Mouse (Mus musculus) mouse embryonic stem cell (cell line): ENCODE data around the gene Gm28551.
"Not testable (repeated sequence)": the region's sequence is repeated elsewhere in the genome, so short reads cannot be mapped to it uniquely, and the experiment has no call there.

ENCODE experiments used
- in situ Hi-C, 2 experiments: fragments of 300-500 bp; cut with MboI; formaldehyde crosslinking; loops; 1 replicate in 1 of 2; 3 replicates in 1 of 2; pipeline ENCODE4 v1.14.3; 2019 to 2020; ENCODE audit warnings: low sequenced_read_pairs in 2 of 2, low pct_unique_long_range_greater_than_20kb in 1 of 2, mixed read lengths in 1 of 2; ENCODE audit not compliant: unreplicated experiment in 1 of 2

The Gm28551 gene

DNA sequence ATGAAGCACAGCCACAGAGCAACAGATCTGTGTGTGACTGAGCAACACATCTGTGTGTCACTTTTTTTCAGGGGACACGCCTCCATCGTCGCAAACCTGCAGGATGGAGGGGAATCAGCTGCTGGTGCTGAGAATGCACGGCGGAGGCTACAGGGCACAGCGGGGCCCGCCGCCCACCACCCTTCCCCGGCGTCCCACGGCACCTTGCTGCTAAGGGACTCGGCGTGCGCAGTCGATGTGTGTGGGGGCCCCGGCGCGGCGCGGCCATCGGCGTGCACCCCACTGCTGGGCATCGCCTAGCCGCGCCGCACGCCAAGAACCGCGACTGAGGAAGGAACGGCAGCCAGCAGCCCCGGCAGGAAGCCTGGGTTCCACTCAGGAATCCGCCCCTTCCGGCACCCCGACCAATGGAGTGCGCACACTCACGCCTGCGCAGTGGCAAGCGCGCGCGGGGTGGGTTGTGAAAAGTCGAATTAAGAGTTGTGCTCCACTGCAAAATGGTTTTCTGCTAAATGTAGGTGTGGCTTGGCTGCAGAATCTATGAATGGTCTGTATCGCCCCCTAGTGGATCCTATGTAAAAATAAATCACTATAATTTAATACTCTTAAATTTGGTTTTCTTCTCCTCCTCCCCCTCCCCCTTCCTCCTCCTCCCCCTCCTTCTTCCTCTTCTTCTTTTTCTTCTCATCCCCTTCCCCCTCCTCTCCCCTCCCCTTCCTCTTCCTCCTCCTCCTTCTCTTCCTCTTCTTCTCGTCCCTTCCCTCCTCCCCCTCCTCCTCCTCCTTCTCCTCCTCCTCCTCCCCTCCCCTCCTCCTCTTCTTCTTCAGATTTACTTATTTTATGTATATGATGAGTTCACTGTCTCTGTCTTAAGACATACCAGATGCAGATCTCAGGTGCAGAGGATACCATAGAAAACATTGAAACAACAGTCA is at the start of gene Gm28551, which contains the start of the genes Asdurf and Asnsd1:
Gene Gm28551, minus strand, starts transcription at position 341 of the 935 bp plus-strand sequence.
Gene Asdurf, minus strand, starts transcription at position 293 of the 935 bp plus-strand sequence.
Gene Asnsd1, minus strand, starts transcription at position 426 of the 935 bp plus-strand sequence.
- in situ Hi-C loops = loop anchor here in 1 of 2 experiments (25.0 kb wide), 1 partner anchor 290 kb away; the partner anchor contains the start of gene Mstn

DNA sequence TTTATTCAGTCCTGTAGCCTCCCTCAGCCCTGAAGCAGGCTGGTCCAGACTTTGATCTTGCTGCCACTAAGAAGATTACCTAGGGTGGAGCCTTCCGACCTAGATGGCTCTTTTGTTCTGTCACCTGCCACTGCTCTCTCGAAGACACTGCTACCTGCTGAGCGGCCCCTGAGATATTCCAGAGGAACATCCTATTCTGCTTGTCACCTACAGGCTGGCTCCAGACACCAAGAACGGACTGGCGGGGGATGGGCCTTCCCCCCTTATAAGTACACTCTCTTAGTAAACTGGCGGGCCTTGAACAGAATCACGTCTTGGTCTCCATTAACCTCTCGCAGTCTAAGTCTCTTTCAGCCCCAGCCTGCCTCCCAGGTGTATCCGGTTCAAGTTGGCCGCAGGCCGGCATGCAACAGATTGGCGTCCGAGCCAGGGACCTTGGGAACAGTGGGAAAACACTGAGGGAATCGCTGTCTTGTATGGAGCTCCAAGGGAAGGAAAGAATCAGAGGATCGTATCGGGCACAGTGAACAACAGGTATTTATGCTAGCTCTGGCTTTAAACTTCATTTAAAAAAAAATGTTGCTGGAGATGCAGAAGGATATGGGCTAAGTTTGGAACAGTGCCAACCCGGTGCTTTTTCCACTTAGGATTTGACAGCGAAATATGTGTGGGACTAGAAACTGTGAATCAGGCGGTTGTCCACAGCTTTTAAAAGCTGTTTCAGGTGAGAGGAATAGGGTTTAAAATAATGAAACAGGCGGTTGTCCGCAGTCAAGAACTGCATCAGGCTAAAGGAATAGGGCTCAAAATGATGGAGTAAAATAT is 41.7 kb upstream of the Gm28551 start:
- in situ Hi-C loops = not testable (repeated sequence)

- in situ Hi-C loops = no loop called here
These were observed 36.3 kb upstream of the Gm28551 start for GRCm38 (mm10) chr1:53388762-53389161.

DNA sequence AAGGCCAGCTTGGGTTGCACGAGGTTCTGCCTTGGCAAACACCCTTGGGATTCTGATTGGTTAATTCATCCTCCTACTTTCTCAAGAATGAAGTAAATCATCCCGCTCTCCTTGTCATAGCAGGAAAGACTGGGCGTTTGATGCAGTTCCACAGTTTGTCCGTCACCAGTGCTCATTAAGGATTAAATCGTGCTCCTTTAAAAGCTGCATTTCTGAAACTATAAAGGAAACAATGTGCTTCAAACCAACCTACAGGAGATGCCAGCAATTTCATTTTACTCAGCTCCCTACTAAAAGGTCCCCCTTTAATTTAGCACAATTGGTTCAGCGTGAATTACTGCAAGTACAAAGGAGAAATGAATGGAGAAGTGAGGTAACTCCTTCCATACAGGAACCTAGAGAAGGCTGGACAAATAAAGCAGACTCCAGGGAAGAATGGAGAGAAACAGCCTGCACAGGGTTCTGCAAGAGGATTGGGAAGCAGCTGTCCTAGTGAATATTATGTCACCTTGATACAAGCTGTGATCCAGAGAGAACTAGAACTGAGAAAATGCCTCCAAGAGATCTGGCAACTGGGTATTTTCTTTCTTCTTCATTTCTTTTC is 31.7 kb upstream of the Gm28551 start:
- in situ Hi-C loops = no loop called here

- in situ Hi-C loops = no loop called here
These were observed 25.3 kb upstream of the Gm28551 start for GRCm38 (mm10) chr1:53377731-53378130.

GRCm38 (mm10) chr1:53375965-53376364 is 23.5 kb upstream of the Gm28551 start:
- in situ Hi-C loops = not testable (repeated sequence)

DNA sequence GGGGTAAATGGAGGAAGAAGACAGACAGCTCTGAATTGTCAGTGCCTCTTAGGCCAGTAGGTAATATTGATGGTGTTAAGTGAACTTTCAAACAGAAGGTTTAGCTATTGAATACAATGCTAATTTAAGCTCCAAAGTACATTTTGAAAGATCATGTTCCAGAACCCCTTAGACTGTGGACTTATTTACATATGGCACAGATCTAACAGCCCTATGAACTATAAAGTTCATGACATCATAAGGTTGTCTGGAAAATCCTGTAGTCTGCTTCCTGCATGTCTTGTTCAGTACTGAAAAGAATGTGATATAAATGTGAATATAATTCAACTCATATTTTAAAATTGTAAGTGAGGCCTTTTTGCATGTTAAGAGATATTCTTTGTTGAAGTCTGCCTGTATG is 6.5 kb upstream of the Gm28551 start:
- in situ Hi-C loops = loop anchor here in 1 of 2 experiments (25.0 kb wide), 1 partner anchor 297 kb away; the partner anchor contains the start of gene Mstn

GRCm38 (mm10) chr1:53341071-53341470 is 11.4 kb downstream of the Gm28551 start:
- in situ Hi-C loops = no loop called here

GRCm38 (mm10) chr1:53337403-53337802 is 15.1 kb downstream of the Gm28551 start:
- in situ Hi-C loops = not testable (repeated sequence)

DNA sequence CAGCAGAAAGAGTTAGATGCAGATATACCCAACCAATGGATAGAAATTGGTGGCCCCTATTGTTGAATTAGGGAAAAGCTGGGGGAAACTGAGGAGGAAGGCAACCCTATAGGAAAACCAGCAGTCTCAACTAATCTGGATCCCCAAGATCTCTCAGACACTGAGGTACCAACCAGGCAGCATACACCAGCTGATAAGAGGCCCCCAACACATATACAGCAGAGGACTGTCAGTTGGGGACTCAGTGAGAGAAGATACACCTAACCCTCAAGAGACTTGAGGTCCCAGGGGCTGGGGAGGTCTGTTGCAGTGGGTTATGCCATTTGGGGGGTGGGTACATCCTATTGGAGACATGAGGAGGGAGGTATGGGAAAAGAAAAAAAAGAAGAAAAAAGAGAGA is 17.0 kb downstream of the Gm28551 start:
- in situ Hi-C loops = no loop called here

- in situ Hi-C loops = not testable (repeated sequence)
These were observed 18.9 kb downstream of the Gm28551 start for GRCm38 (mm10) chr1:53333527-53333926.

GRCm38 (mm10) chr1:53324827-53325494 is 27.5 kb downstream of the Gm28551 start:
- in situ Hi-C loops = no loop called here

DNA sequence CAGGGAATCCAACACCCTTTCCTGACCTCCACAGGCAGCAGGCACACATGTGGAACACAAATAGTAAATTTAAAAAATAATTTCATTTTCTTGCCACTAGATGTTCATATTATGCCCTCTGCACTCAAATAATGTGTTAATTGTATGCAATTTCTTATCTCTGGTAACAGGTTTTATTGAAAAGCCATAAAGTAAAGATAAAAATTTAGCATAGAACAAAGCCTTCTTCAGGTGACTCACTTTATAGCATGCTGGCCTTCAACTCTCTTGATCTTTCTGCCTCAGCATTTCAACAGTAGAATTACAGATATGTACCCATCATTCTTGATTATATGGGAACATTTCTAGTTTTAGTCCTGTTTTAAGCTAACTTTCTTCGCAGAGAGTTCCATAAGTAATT is 28.2 kb downstream of the Gm28551 start:
- in situ Hi-C loops = no loop called here

- in situ Hi-C loops = no loop called here
These were observed 29.2 kb downstream of the Gm28551 start for GRCm38 (mm10) chr1:53323254-53323653.

- in situ Hi-C loops = no loop called here
These were observed 30.7 kb downstream of the Gm28551 start for GRCm38 (mm10) chr1:53321662-53322344.

- in situ Hi-C loops = no loop called here
These were observed 39.2 kb downstream of the Gm28551 start, which contains the start of gene Osgepl1 for GRCm38 (mm10) chr1:53312989-53313967. Osgepl1 (plus strand) TSS chr1:53313624.
